Mouse (Mus musculus): ENCODE results near the gene Vmn1r62. TPM values are rescaled to one million over a fixed set of nuclear protein-coding genes. Genes with fewer than 3 reads are reported as not detected.

The Vmn1r62 gene
- not detected in 2 replicates for polyA plus RNA-seq (2021; fragmentation: Nextera tagmentation)
- long read RNA-seq, experiment 1: 0 reads
- long read RNA-seq, experiment 2: 0 reads

GRCm38 (mm10) chr7:5673331-5673730, at the start of gene Vmn1r62:
Vmn1r62 (plus strand) TSS chr7:5673631.

Other genes starting within 250 kb of the Vmn1r62 start
- gene Vmn1r59, start 216.9 kb upstream of the Vmn1r62 start, polyA plus RNA-seq (2021; fragmentation: Nextera tagmentation): not detected in 2 replicates
- not detected in 2 replicates for gene Vmn2r28, start 179.7 kb upstream of the Vmn1r62 start, polyA plus RNA-seq (2021; fragmentation: Nextera tagmentation)
- gene Vmn1r60, start 126.3 kb upstream of the Vmn1r62 start, polyA plus RNA-seq (2021; fragmentation: Nextera tagmentation): not detected in 2 replicates
- not detected in 2 replicates for gene Vmn1r61, start 60.3 kb upstream of the Vmn1r62 start, polyA plus RNA-seq (2021; fragmentation: Nextera tagmentation)
- not detected in 2 replicates for gene Vmn1r63, start 131.8 kb downstream of the Vmn1r62 start, polyA plus RNA-seq (2021; fragmentation: Nextera tagmentation)
- not detected in 2 replicates for gene Vmn1r64, start 210.9 kb downstream of the Vmn1r62 start, polyA plus RNA-seq (2021; fragmentation: Nextera tagmentation)

Measured in left cerebral cortex, adult 6 months (tissue).